Comparison of ENCODE assay signal across 8 mouse cellular contexts in genomic region chr1:191317591-191318196, GRCm38 (mm10). TPM values are rescaled to one million over a fixed set of nuclear protein-coding genes. Genes with fewer than 3 reads are reported as not detected.
DNase-seq lines count a peak whose midpoint lies in the region; ATAC-seq and TF ChIP-seq lines count a peak whose summit lies in the region.

Gene Nenf, minus strand, starts transcription at chr1:191318194.

- peak; percentile 93 for ATAC-seq in embryonic facial prominence, embryonic 11.5 days (replicated peaks; ENCODE audit: insufficient number of reproducible peaks, low FRiP score, low TSS enrichment, low read depth)
- peak; percentile 81 for ATAC-seq in granulocyte monocyte progenitor cell, adult 5-6 weeks (replicated peaks; ENCODE audit: poor library complexity, severe bottlenecking)
- ATAC-seq in intestine, postnatal 0 days = peak; percentile 85
- peak; percentile 80 for ATAC-seq in limb, embryonic 12.5 days (ENCODE audit: insufficient number of reproducible peaks, insufficient read depth, low FRiP score, low TSS enrichment, low read depth)
- ATAC-seq in midbrain, embryonic 13.5 days = peak; percentile 91

- peak within 1 kb of the TSS; percentile 71 for H3K4me3 ChIP-seq in embryonic facial prominence, embryonic 11.5 days (ENCODE audit: low read depth, low read length)
- peak within 1 kb of the TSS; percentile 67 for H3K4me3 ChIP-seq in intestine, postnatal 0 days (ENCODE audit: low read depth, low read length)
- H3K4me3 ChIP-seq in limb, embryonic 12.5 days (replicated peaks) = peak within 1 kb of the TSS; percentile 83
- H3K4me3 ChIP-seq in midbrain, embryonic 13.5 days (replicated peaks) = peak within 1 kb of the TSS; percentile 66
- peak within 1 kb of the TSS; percentile 74 for H3K4me3 ChIP-seq in spleen, adult 2 months (ENCODE audit: extremely low read depth, insufficient read depth, insufficient read length)

- no peak within 1 kb of the TSS; the same call in 1 of the 2 replicates for H3K27ac ChIP-seq in embryonic facial prominence, embryonic 11.5 days (replicated peaks; ENCODE audit: low read depth, low read length)
- peak within 1 kb of the TSS; percentile 77 for H3K27ac ChIP-seq in intestine, postnatal 0 days (ENCODE audit: low read depth, low read length)
- peak within 1 kb of the TSS; percentile 78 for H3K27ac ChIP-seq in limb, embryonic 12.5 days
- H3K27ac ChIP-seq in midbrain, embryonic 13.5 days = peak within 1 kb of the TSS; percentile 56
- peak within 1 kb of the TSS; percentile 80 for H3K27ac ChIP-seq in spleen, adult 2 months (ENCODE audit: insufficient read depth, low read length)

- TF ChIP-seq POLR2A in spleen, adult 2 months (IDR thresholded peaks at IDR 0.05; ENCODE audit: low read depth, low read length) = peak; percentile 77

- H3K9me3 ChIP-seq in embryonic facial prominence, embryonic 11.5 days (replicated peaks; ENCODE audit: control insufficient read depth, low read length) = no peaks in the 10 kb centered on the region
- H3K9me3 ChIP-seq in intestine, postnatal 0 days (ENCODE audit: control insufficient read depth) = no peaks in the 10 kb centered on the region
- no peaks in the 10 kb centered on the region for H3K9me3 ChIP-seq in limb, embryonic 12.5 days
- H3K9me3 ChIP-seq in midbrain, embryonic 13.5 days = no peaks in the 10 kb centered on the region

- 1% methylated on average over 54 of the region's 54 CpGs for WGBS in embryonic facial prominence, embryonic 11.5 days
- 1% methylated on average over 47 of the region's 54 CpGs for WGBS in intestine, postnatal 0 days
- under 1% methylated on average over 53 of the region's 54 CpGs for WGBS in limb, embryonic 12.5 days
- under 1% methylated on average over 49 of the region's 54 CpGs for WGBS in midbrain, embryonic 13.5 days
- WGBS in spleen, adult 2 months = 2% methylated on average over 52 of the region's 54 CpGs

- no peaks in the 10 kb centered on the region; the same call in 1 of the 2 replicates for H3K4me1 ChIP-seq in embryonic facial prominence, embryonic 11.5 days (ENCODE audit: control insufficient read depth, insufficient read depth, low read length)
- no peaks in the 10 kb centered on the region for H3K4me1 ChIP-seq in intestine, postnatal 0 days (replicated peaks; ENCODE audit: control insufficient read depth, insufficient read depth, low read length)
- peaks cover 8% of the 10 kb centered on the region; the same call in 1 of the 2 replicates for H3K4me1 ChIP-seq in limb, embryonic 12.5 days (replicated peaks)
- peaks cover 15% of the 10 kb centered on the region for H3K4me1 ChIP-seq in midbrain, embryonic 13.5 days (replicated peaks)
- H3K4me1 ChIP-seq in spleen, adult 2 months (ENCODE audit: control insufficient read depth, insufficient read depth, insufficient read length) = peaks cover 6% of the 10 kb centered on the region; the same call in 1 of the 2 replicates

- DNase-seq in 3134 (ENCODE audit: extremely low read depth, insufficient read length, low spot score) = peak; percentile 88
- peak; percentile 83 for DNase-seq in adrenal gland, postnatal 25 days
- peak; percentile 76 for DNase-seq in embryonic facial prominence, embryonic 11.5 days (ENCODE audit: low spot score)
- DNase-seq in spleen, adult 2 months (ENCODE audit: low read depth in 1 of 2, low spot score in 2 of 2) = peak; percentile 42 to 76

- peak within 1 kb of the TSS; percentile 86 for H3K4me2 ChIP-seq in embryonic facial prominence, embryonic 11.5 days (ENCODE audit: low read depth, low read length)
- peak within 1 kb of the TSS; percentile 84 for H3K4me2 ChIP-seq in intestine, postnatal 0 days (replicated peaks; ENCODE audit: low read depth)
- H3K4me2 ChIP-seq in limb, embryonic 12.5 days = peak within 1 kb of the TSS; percentile 69
- H3K4me2 ChIP-seq in midbrain, embryonic 13.5 days (replicated peaks) = peak within 1 kb of the TSS; percentile 78

- H3K27me3 ChIP-seq in embryonic facial prominence, embryonic 11.5 days (ENCODE audit: control insufficient read depth, insufficient read depth, low read length) = no peaks in the 10 kb centered on the region
- H3K27me3 ChIP-seq in intestine, postnatal 0 days (replicated peaks; ENCODE audit: control insufficient read depth, insufficient read depth, low read length) = no peaks in the 10 kb centered on the region
- H3K27me3 ChIP-seq in limb, embryonic 12.5 days = no peaks in the 10 kb centered on the region
- no peaks in the 10 kb centered on the region for H3K27me3 ChIP-seq in midbrain, embryonic 13.5 days
- H3K27me3 ChIP-seq in spleen, adult 2 months (ENCODE audit: control insufficient read depth, insufficient read depth, low read length) = no peaks in the 10 kb centered on the region

- H3K36me3 ChIP-seq in embryonic facial prominence, embryonic 11.5 days (replicated peaks; ENCODE audit: control insufficient read depth, insufficient read depth, low read depth, low read length) = no peaks in the 10 kb centered on the region
- no peaks in the 10 kb centered on the region for H3K36me3 ChIP-seq in intestine, postnatal 0 days (ENCODE audit: control insufficient read depth, insufficient read depth)
- no peaks in the 10 kb centered on the region for H3K36me3 ChIP-seq in limb, embryonic 12.5 days
- no peaks in the 10 kb centered on the region for H3K36me3 ChIP-seq in midbrain, embryonic 13.5 days
- H3K36me3 ChIP-seq in spleen, adult 2 months (ENCODE audit: control insufficient read depth, insufficient read depth, low read length) = no peaks in the 10 kb centered on the region

- peak within 1 kb of the TSS; percentile 96 for H3K9ac ChIP-seq in embryonic facial prominence, embryonic 11.5 days (replicated peaks; ENCODE audit: low read length)
- peak within 1 kb of the TSS; percentile 84 for H3K9ac ChIP-seq in intestine, postnatal 0 days (ENCODE audit: low read depth, low read length)
- peak within 1 kb of the TSS; percentile 98 for H3K9ac ChIP-seq in limb, embryonic 12.5 days (replicated peaks)
- H3K9ac ChIP-seq in midbrain, embryonic 13.5 days (replicated peaks) = peak within 1 kb of the TSS; percentile 89

- peak; percentile 47 for TF ChIP-seq CTCF in intestine, postnatal 0 days (IDR thresholded peaks at IDR 0.05; ENCODE audit: low read depth)
- no peak for TF ChIP-seq CTCF in spleen, adult 2 months (IDR thresholded peaks at IDR 0.05; ENCODE audit: extremely low read depth, insufficient read depth, insufficient read length, insufficient replicate concordance)

RNA-seq across cellular contexts. Expression of gene Nenf, which starts in this region (rescaled TPM):
- total RNA-seq in adrenal gland, postnatal 25 days (2021) = 104 and 112 TPM in 2 replicates
- 74.3 and 77.8 TPM in 2 replicates for polyA plus RNA-seq in embryonic facial prominence, embryonic 11.5 days (2014; fragmentation: Nextera tagmentation; extraction: Ambion mirVana)
- total RNA-seq in granulocyte monocyte progenitor cell, adult 5-6 weeks (2014; fragmentation: Nextera tagmentation) = 36.7 and 54.4 TPM in 2 replicates
- total RNA-seq in granulocyte monocyte progenitor cell, adult 5-6 weeks (2017) = 5.5 and 9.8 TPM in 2 replicates
- polyA plus RNA-seq in intestine, postnatal 0 days (2015; fragmentation: Nextera tagmentation; extraction: Ambion mirVana) = 171 and 174 TPM in 2 replicates
- 73.0 and 77.6 TPM in 2 replicates for polyA plus RNA-seq in limb, embryonic 12.5 days (2016; fragmentation: Nextera tagmentation; extraction: Ambion mirVana)
- 81.7 and 87.5 TPM in 2 replicates for polyA plus RNA-seq in midbrain, embryonic 13.5 days (2015; fragmentation: Nextera tagmentation; extraction: Ambion mirVana)
- polyA plus RNA-seq in spleen, adult 2 months (2012; rRNA removed) = 51.4 and 59.6 TPM in 2 replicates
